Mouse (Mus musculus) kidney, adult 2 months (tissue): ENCODE results near the gene Tbc1d10a.

Source experiments
- CTCF ChIP-seq: fragments of 200-500 bp; conservative IDR thresholded peaks from 2 replicates; pipeline ENCODE4 v1.5.1; 2011; ENCODE audit warnings: low read depth, mild to moderate bottlenecking, control low read depth, low read length, moderate library complexity, mixed read lengths; ENCODE audit not compliant: insufficient read depth, insufficient read length
- POLR2A ChIP-seq: fragments of 200-500 bp; IDR thresholded peaks from one replicate; pipeline ENCODE4 v1.6.1; 2011; ENCODE audit warnings: low read depth, low read length, control low read depth

GRCm38 (mm10) chr11:4195597-4196031 is 9.0 kb downstream of the Tbc1d10a start:
- TF ChIP-seq CTCF (no peak), POLR2A (no peak)
